Mouse (Mus musculus) midbrain, embryonic 11.5 days (tissue): ENCODE data around the gene Tmem42. TPM values are rescaled to one million over a fixed set of nuclear protein-coding genes. Genes with fewer than 3 reads are reported as not detected.

Experiments used
- ATAC-seq: fragments of 200-750 bp; cut with Nextera tagmentation; 2 replicates; pipeline ENCODE4 v1.8.0; 2017; ENCODE audit warnings: moderate TSS enrichment, moderate library complexity; ENCODE audit not compliant: low FRiP score
- DNase-seq: peaks from one replicate; pipeline ENCODE4 v3.0.0; 2015; ENCODE audit warnings: low spot score; ENCODE audit errors: missing footprints
- H3K27ac ChIP-seq: fragments of 300-500 bp; sonication (generic); 2 replicates; pipeline ENCODE4 v1.5.1; 2014; ENCODE audit warnings: low read depth, low read length
- H3K27me3 ChIP-seq: fragments of 300-500 bp; sonication (generic); 2 replicates; pipeline ENCODE4 v1.6.1; 2014; ENCODE audit warnings: mild to moderate bottlenecking, low read length, moderate library complexity, mixed read lengths; ENCODE audit not compliant: control insufficient read depth, insufficient read depth
- H3K36me3 ChIP-seq: fragments of 300-500 bp; sonication (generic); 2 replicates; pipeline ENCODE4 v1.6.1; 2014; ENCODE audit warnings: mild to moderate bottlenecking, low read length, moderate library complexity, mixed read lengths; ENCODE audit not compliant: control insufficient read depth, insufficient read depth
- H3K4me1 ChIP-seq: fragments of 300-500 bp; sonication (generic); 2 replicates; pipeline ENCODE4 v1.6.1; 2014; ENCODE audit warnings: low read length; ENCODE audit not compliant: control insufficient read depth, insufficient read depth
- H3K4me2 ChIP-seq: fragments of 300-500 bp; sonication (generic); 2 replicates; pipeline ENCODE4 v1.6.1; 2014; ENCODE audit warnings: mild to moderate bottlenecking, moderate library complexity
- H3K4me3 ChIP-seq: fragments of 300-500 bp; sonication (generic); 2 replicates; pipeline ENCODE4 v1.5.1; 2014; ENCODE audit warnings: low read depth, low read length
- H3K9ac ChIP-seq: fragments of 300-500 bp; sonication (generic); 2 replicates; pipeline ENCODE4 v1.6.1; 2014; ENCODE audit warnings: low read length
- H3K9me3 ChIP-seq: fragments of 300-500 bp; sonication (generic); 2 replicates; pipeline ENCODE4 v1.6.1; 2016; ENCODE audit warnings: low read length; ENCODE audit not compliant: control insufficient read depth
- WGBS: fragments of 180-500 bp; shearing (Covaris S2); extraction: QIAGEN DNeasy Blood & Tissue Kit; methylation state at CpG from one replicate; pipeline ENCODE4 v1.1.7; 2014; 5-methylcytosine and 5-hydroxymethylcytosine counted together
- polyA plus RNA-seq: library from polyadenylated mRNA; unstranded; fragments of >200 nt; fragmentation: Nextera tagmentation; extraction: Ambion mirVana; gene quantifications from 2 replicates; pipeline ENCODE4 v1.2.1, GENCODE M21; 2014

Tmem42 gene
- 19.2 and 23.1 TPM in 2 replicates for polyA plus RNA-seq

- ATAC-seq (peak; percentile 96), DNase-seq (peak; percentile 98)
- peak within 1 kb of the TSS; percentile 83 for H3K9ac ChIP-seq
- H3K4me3 ChIP-seq, result peak within 1 kb of the TSS; percentile 63
- H3K4me2 ChIP-seq, result peak within 1 kb of the TSS; percentile 69
- WGBS, result 0% methylated on average over 40 of the region's 69 CpGs
- peaks cover 6% of the 10 kb centered on the region; the same call in 1 of the 2 replicates for H3K36me3 ChIP-seq
- peaks cover 9% of the 10 kb centered on the region; the same call in 1 of the 2 replicates for H3K4me1 ChIP-seq
- H3K27me3 ChIP-seq, result no peaks in the 10 kb centered on the region
- no peaks in the 10 kb centered on the region for H3K9me3 ChIP-seq
- peak within 1 kb of the TSS; percentile 71 for H3K27ac ChIP-seq
Measured at GRCm38 (mm10) chr9:123020995-123021631, at the start of gene Tmem42. Tmem42 (plus strand) TSS chr9:123021326.

GRCm38 (mm10) chr9:122998406-122999192, 22.5 kb upstream of the Tmem42 start:
- no peak overlapping the region for H3K27ac ChIP-seq
- H3K9ac ChIP-seq, result no peak overlapping the region
- H3K27me3 ChIP-seq, result no peaks in the 10 kb centered on the region
- 96% methylated on average over 10 of the region's 10 CpGs for WGBS
- no peak for ATAC-seq
- H3K4me3 ChIP-seq, result no peak overlapping the region
- no peaks in the 10 kb centered on the region for H3K4me1 ChIP-seq
- no peak for DNase-seq
- no peak overlapping the region for H3K4me2 ChIP-seq
- H3K36me3 ChIP-seq, result peaks cover 7% of the 10 kb centered on the region; the same call in 1 of the 2 replicates
- H3K9me3 ChIP-seq, result no peaks in the 10 kb centered on the region

- WGBS, result 93% methylated on average over 4 of the region's 4 CpGs
- H3K9ac ChIP-seq, result no peak overlapping the region
- no peak overlapping the region for H3K4me3 ChIP-seq
- H3K27me3 ChIP-seq, result no peaks in the 10 kb centered on the region
- H3K27ac ChIP-seq, result no peak overlapping the region
- no peak overlapping the region for H3K4me2 ChIP-seq
- peaks cover 11% of the 10 kb centered on the region for H3K36me3 ChIP-seq
- H3K4me1 ChIP-seq, result no peaks in the 10 kb centered on the region
- no peak for DNase-seq
- H3K9me3 ChIP-seq, result no peaks in the 10 kb centered on the region
- no peak for ATAC-seq
Measured at GRCm38 (mm10) chr9:122999193-122999586, 21.9 kb upstream of the Tmem42 start.

GRCm38 (mm10) chr9:123004718-123005117, 16.4 kb upstream of the Tmem42 start:
- peaks cover 16% of the 10 kb centered on the region for H3K36me3 ChIP-seq

GRCm38 (mm10) chr9:123006071-123006470, 15.1 kb upstream of the Tmem42 start:
- ATAC-seq, result no peak
- no peaks in the 10 kb centered on the region for H3K27me3 ChIP-seq
- no peak overlapping the region for H3K9ac ChIP-seq
- WGBS, result 83% methylated on average over 6 of the region's 6 CpGs
- H3K27ac ChIP-seq, result no peak overlapping the region
- no peak overlapping the region for H3K4me2 ChIP-seq
- H3K9me3 ChIP-seq, result no peaks in the 10 kb centered on the region
- H3K4me1 ChIP-seq, result no peaks in the 10 kb centered on the region
- DNase-seq, result no peak
- no peak overlapping the region for H3K4me3 ChIP-seq
- H3K36me3 ChIP-seq, result peaks cover 23% of the 10 kb centered on the region

More at GRCm38 (mm10) chr9:123004718-123005117, 16.4 kb upstream of the Tmem42 start:
- Histone ChIP-seq H3K27me3 (no peaks in the 10 kb centered on the region), H3K4me1 (no peaks in the 10 kb centered on the region), H3K4me3 (no peak overlapping the region), H3K9ac (no peak overlapping the region), H3K27ac (no peak overlapping the region), H3K9me3 (no peaks in the 10 kb centered on the region), H3K4me2 (no peak overlapping the region)
- no peak for DNase-seq
- WGBS, result 95% methylated on average over 2 of the region's 2 CpGs
- no peak for ATAC-seq

- peak; percentile 66 for ATAC-seq
- H3K27me3 ChIP-seq, result no peaks in the 10 kb centered on the region
- H3K4me3 ChIP-seq, result peak overlapping the region; percentile 63
- H3K27ac ChIP-seq, result no peak overlapping the region; the same call in 1 of the 2 replicates
- peak; percentile 89 for DNase-seq
- peak overlapping the region; percentile 69 for H3K4me2 ChIP-seq
- 42% methylated on average over 18 of the region's 24 CpGs for WGBS
- H3K9me3 ChIP-seq, result no peaks in the 10 kb centered on the region
- H3K4me1 ChIP-seq, result peaks cover 9% of the 10 kb centered on the region; the same call in 1 of the 2 replicates
- H3K9ac ChIP-seq, result no peak overlapping the region
- H3K36me3 ChIP-seq, result peaks cover 2% of the 10 kb centered on the region; the same call in 1 of the 2 replicates
Measured at GRCm38 (mm10) chr9:123021636-123022379, 682 bp downstream of the Tmem42 start.

GRCm38 (mm10) chr9:123024201-123024600, 3.1 kb downstream of the Tmem42 start:
- no peak overlapping the region for H3K27ac ChIP-seq
- H3K9me3 ChIP-seq, result no peaks in the 10 kb centered on the region
- no peak overlapping the region for H3K9ac ChIP-seq
- no peak for DNase-seq
- H3K36me3 ChIP-seq, result no peaks in the 10 kb centered on the region
- H3K27me3 ChIP-seq, result no peaks in the 10 kb centered on the region
- WGBS, result 83% methylated on average over 2 of the region's 2 CpGs
- ATAC-seq, result no peak
- peaks cover 9% of the 10 kb centered on the region; the same call in 1 of the 2 replicates for H3K4me1 ChIP-seq
- no peak overlapping the region for H3K4me2 ChIP-seq
- no peak overlapping the region for H3K4me3 ChIP-seq

- no peak for DNase-seq
- Histone ChIP-seq H3K9me3 (no peaks in the 10 kb centered on the region), H3K27ac (no peak overlapping the region), H3K4me2 (no peak overlapping the region), H3K4me1 (no peaks in the 10 kb centered on the region), H3K27me3 (no peaks in the 10 kb centered on the region), H3K9ac (no peak overlapping the region), H3K36me3 (no peaks in the 10 kb centered on the region), H3K4me3 (no peak overlapping the region)
- no peak for ATAC-seq
- 88% methylated on average over 13 of the region's 13 CpGs for WGBS
Measured at GRCm38 (mm10) chr9:123031496-123032246, 10.5 kb downstream of the Tmem42 start.
